Mouse (Mus musculus): ENCODE measurements at regions not wholly inside any gene's neighbourhood (a gene's known extent, or its start where the extent isn't known, plus 50 kb on each side); places are given as distances from the start of the nearest gene placed in this dataset.

- DNase-seq: no peak
These were observed 60.4 kb upstream of the Ppara start for GRCm38 (mm10) chr15:85674191-85674984.

DNA sequence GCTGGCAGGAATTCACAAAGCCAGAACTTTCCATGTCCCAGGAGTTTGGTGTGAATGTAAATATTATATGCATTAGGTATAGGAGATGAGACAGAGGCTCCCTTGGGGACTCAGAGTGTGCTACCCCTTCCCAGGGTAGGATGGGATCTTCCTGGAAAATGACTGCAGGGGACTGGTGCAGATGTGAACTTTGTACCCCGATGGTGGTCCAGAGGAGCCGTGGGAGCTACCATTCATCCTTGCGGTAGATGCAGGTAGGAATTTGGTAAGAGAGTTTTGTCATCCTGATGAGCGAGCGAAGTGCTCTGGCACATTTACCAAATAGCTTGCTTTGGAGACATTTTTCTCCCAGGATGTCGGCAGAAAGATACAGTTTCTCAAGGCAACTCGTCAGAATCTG, 59.7 kb upstream of the Ppara start:
- no peak for DNase-seq

GRCm38 (mm10) chr15:85675736-85676135, 59.0 kb upstream of the Ppara start:
- no peak for DNase-seq

DNA sequence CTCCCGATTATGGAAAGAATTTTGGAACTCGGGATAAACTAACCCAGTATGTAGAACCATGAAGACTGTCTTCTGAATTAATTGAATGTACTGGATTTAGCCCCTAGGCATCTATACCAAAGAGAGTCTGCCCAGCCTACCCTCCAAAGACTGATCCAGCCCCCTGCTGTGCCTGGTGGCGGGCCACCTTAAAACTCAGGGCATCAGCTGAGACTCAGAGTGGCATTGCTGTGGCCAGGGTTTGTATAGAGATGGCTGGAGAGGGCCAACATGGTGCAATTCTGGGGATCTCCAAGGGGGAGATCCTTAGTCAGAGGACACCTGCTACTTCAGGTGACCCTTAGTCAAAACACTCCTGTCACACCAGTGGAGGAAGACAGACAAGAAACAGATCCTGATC, 58.6 kb upstream of the Ppara start:
- no peak for DNase-seq

GRCm38 (mm10) chr15:85676871-85677270, 57.9 kb upstream of the Ppara start:
- no peak for DNase-seq

DNA sequence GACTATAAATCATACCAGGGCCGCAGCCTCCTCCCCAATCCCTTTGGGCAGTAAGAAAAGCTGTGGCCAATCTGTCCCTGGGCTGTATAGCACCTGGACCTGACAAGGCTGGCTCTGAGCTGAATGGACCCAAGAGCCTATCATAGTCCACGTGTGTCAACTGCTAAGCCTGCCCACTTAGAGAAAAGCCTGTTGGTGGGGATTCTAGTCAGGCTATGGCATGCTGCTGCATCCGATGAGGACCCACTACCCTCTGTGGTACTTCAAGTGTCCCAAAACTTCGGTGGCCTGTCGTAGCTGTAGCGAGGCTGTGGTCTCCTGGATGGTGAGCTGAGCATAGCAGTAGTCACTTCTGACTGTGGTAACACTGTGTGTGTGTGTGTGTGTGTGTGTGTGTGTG, 57.4 kb upstream of the Ppara start:
- no peak for DNase-seq

DNA sequence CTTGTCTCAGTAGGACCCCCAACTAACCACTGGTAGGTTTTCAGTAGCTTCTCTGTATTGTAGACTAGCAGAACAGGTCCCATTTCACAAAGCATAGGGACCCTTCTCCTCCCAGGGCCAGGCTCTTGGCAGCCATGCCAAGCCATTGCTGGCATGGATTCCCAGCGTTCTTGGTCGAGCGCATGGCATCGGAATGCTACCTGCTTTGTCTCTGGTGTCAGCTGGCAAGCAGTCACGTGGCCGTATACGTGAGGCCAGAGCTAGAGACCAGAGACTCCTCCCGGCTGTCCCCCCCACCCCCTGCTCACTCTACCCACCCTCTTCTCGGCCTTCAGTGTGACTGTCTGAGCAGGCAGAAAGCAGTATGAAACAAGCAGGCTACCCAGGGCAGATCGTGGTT, 56.9 kb upstream of the Ppara start:
- DNase-seq: no peak

- DNase-seq: no peak
These were observed 56.4 kb upstream of the Ppara start for GRCm38 (mm10) chr15:85678351-85678895.

DNA sequence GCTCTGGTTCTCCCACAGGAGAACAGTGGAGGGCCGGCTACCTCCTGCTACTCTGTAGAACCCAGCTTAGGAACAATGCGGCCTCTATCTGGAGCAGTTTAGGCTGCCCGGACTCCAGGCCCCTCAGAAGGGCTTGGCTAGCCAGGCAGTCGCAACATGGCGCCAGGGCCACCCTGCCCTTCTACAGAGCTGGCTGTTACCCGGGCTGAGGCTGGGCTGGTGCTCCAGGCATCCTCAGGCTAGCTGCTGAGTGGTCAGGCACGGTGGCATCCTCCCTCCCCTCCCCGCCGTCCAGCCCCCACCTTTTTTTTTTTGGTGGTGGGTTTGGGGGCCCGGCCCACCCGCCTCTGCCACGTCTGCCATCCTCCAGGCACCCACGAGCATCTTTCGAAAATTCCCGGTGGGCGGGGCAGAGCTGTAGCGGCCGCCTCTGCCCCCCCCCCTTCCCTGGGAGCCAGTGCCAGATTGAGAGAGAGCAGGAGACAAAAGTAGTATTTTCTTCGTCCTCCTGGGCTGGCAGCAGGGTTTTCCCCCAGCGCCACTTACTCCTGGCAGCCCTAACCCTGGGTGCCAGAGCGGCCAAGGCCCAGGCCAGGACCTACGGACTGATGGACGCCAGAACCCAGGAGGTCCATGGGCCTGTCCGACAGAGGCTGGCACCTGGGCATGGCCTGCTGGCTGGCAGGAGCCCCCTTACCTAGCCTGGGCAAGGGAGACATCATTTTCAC, 55.6 kb upstream of the Ppara start:
- DNase-seq: no peak

GRCm38 (mm10) chr15:85679864-85680428, 54.8 kb upstream of the Ppara start:
- DNase-seq: no peak

DNA sequence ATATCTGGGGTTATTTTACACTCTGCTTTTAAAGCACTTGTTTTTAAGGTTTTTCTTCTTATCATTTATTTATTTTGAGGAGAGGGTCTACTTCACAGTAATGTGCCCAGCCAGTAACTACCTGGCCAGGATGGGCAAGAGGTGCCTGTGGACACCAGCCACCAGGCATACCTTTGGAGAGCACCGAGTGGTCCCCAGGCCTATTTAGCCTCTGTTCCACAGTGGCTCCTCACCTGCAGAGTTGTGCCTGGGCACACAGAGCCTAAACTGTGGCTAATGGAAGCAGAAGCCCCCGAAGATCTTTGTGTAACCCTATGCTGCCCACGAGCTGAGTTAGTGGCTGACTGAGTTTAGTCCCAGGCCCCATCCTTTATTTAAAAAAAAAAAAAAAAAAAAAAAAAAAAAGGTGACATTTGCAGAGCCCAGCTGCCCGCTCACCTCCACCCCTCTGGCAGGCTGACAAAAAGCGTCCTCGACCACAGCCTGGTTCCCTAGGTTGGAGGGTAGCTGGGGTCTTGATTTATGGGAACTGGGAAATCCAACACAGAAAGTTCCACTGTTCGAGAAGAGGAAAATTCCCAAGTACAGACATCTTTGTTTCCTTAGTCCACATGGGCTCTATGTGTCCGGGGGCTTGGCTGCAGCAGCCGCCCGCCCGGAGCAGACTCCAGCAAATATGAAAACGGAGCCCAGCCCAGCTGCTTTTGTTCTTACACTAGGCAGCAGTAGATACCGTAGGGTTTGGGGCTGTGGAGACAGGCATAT, 54.1 kb upstream of the Ppara start:
- no peak for DNase-seq

- DNase-seq: no peak
These were observed 52.7 kb upstream of the Ppara start for GRCm38 (mm10) chr15:85682116-85682515.

DNA sequence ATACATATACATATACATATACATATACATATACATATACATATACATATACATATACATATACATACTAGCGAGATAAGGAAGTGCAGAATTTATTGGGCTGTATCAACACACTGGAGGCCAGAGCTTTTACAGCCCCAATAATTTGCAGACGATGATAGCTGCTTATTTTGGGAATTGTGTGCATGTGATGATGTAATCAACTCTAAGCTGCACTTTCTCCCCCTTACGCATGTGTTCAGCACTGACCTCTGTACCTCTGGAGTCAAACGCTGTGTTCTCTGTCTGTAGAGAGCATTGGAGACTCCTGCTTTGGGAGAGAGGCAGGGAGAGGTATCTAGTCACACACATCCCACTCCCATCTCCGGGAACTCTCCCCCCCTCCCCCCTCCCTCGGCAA, 52.0 kb upstream of the Ppara start:
- no peak for DNase-seq

- no peak for DNase-seq
These were observed 51.5 kb upstream of the Ppara start for GRCm38 (mm10) chr15:85683271-85683670.

DNA sequence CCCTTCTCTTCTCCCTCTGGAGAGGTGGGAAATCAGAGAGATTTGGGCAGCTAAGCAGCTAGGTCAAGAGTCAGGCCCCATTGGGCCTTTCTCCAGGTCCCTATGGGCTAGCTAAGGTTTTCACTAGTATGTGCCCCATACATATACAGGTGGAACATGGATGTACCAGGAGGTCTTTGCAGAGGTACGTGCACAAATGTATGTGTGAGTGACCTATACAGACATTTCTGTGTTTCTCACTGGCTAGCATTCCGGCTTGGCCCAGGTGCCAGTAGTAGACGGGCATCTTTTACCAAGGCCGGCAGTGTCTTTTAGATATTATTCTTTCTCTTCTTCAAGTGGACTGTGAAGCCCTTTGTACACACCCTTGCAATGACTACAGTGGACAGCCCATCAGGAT, 51.1 kb upstream of the Ppara start:
- no peak for DNase-seq

DNA sequence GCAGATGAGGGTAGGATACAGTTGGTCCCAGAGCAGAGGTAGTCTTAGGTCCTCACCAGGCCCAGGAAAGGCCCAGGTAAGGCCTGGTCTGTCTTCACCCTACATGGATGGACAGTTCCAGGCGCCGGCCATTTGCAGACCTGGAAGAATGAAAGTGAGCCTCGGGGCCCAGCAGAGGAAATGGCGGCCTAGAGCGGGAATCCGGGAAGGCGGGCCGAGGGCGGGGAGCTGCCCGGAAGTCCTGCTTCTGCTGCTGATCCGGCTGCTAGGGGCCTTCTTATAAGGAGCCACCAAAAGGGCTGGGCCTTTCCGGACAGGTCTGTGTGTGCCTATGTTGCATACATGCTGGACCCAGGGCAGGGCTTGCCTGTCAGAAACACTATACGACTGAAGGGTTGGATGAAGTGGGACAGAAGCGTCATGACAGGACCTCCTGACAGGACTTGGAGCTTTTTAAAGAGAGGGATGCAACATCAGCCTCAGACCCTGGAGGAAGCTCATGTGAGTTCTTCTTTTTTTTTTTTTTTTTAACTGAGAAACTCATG, 50.5 kb upstream of the Ppara start:
- DNase-seq: no peak

DNA sequence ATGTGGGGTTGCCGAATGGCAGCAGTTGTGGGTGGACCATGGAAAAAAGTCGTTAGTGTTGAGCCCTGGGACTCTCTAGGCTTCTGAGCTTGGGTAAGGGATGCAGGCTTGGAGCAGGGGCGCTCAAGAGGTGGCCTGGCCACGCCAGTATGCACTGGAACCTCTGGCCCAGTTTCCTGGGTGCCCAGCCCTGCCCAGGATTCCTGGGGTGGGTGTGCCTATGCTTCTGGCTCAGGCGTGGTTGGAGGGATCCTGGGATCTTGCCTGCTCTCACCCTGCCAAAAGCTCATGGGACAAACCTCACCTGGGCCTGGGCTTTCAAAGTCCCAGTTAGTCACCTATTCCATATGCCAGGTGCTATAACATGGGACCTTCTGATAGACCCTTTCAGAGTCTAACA, 49.9 kb upstream of the Ppara start:
- no peak for DNase-seq
